Mouse (Mus musculus) cerebellum, adult 11-12 months (tissue): ENCODE data around the gene Prmt8.

Source experiments
- DNase-seq: peaks from one replicate; pipeline ENCODE4 v3.0.0; 2022

Prmt8 gene

DNA sequence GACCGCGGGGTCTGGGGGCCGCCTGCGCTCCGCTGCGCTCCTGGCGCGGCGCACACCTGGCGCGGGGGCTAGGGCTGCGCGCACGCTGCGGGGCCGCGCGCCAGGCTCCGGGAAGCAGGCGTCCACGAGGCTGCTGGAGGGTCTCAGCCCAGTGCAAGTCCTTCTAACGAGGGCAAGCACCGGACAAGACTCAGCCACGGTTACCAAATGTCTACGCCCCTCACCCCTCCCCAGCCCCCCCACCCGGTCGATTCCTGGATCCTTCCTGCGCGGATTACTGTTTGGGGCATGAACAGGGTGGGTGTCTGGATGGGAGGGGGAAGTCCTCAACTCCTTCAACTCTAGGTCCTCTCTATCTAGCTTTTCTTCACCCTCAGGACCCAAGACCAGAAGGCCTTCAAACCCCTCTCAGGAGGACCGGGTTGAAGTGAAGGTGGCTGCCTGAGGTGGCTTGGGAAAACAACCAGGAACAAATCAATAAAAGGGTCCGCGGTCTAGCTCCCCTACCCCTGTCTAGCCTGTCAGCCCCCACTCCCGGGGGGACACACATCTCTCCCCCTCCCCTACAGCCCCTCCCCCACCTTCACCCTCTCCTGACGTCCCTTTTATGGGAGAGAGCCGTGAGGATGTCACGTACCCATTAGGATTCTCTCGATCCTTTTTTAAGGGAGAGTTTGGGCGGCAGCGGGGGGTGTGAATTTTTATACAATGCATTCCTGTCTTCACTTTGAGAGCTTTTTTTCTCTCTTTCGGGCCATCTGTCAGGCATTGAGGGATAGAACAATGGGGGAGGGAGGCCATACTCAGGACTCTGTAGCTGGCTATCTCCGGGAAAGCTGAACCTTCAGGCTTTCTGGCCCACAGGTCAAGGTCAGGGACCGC is at the start of gene Prmt8:
TSS of gene Prmt8 (minus strand) at position 198 of the 882 bp plus-strand sequence.
- peak; percentile 22 for DNase-seq

DNA sequence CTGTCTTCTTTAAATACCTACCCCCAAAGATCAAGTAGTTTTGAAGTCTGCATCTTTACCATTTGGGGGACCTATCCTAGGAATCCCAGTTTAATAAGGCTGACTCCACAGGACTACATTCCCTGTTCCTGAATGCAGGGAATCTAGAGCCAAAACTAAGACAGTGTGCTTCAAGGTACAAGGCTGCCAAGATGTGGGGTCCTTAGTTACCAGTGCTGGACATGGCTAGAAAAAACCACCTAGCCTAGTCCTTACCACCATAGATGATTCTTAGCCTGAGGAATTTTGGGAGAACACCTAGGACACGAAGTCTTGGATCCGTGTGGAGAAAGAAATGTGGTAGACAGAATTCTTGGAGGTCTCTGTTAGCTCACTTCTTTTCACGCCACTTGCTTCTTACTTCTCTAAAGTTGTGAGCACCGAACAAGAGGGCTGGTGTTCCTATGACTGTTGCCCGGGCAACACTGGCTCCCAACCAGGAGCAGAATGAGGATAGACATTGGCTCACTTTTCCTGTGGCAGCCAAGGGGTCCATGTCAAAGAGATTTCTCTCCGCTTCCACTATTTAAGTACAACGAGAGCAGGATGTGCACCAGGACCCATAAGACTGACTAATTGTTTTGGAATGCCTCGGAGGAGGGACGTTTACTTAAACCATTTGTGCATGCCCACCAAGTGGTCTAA is 33.9 kb upstream of the Prmt8 start:
- no peak for DNase-seq

DNA sequence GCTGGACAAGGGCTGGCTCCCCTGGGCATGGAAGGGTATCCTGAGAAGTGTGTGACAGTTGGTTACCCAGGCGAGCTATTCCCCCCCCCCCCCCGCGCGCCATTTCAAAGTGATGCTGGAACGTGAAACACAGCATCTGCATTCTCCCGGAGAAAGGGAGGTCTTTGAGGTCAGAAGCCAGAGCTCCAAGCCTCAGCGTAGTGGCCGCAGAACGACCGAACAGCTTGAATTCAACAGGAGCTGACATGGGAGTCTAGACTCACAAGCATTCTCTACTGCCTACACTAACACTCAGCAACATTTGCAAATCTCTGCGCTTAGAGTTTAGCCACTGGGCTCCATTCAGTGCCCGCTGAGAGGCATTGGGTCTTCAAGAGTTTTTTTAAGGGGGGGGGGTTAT is 32.9 kb upstream of the Prmt8 start:
- no peak for DNase-seq

DNA sequence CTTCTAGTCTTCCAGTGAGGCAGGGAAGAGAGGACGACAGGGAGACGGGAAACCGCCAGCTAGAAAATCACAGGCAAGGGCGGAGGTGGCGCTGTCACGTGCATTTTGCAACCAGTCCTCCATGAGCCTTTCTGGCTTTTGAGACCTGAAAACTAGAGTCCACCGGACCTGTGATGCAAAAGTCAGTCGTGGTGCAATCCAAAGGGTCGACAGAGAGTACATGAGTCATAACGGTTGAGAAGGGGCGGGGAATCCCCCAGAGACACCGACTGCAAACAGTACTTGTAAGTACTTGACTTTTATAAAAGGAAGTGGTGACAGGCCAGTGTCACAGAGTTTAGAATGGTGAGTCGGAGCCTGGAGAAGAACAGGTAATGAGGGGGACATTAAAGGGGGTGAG is 20.8 kb upstream of the Prmt8 start:
- DNase-seq: no peak

DNA sequence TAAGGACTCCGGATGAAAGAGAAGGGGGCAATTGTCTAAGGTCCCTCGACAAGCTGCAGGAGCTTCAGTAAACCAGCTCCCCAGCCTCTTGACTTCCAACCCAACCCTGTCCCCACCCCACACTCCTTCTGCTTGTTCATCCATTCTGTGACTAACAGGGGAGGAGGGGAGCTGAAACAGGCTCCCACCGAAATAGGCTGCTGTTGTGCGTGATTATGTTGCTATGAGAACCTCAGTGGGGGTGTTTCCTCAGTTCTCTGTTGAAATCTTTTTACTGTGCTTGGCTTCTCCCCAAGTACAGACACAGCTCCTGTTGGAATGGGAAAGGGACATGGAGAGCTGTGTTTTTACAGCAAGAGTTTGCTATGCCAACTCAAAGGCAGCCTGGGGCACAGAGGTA is 1.5 kb upstream of the Prmt8 start:
- no peak for DNase-seq

DNA sequence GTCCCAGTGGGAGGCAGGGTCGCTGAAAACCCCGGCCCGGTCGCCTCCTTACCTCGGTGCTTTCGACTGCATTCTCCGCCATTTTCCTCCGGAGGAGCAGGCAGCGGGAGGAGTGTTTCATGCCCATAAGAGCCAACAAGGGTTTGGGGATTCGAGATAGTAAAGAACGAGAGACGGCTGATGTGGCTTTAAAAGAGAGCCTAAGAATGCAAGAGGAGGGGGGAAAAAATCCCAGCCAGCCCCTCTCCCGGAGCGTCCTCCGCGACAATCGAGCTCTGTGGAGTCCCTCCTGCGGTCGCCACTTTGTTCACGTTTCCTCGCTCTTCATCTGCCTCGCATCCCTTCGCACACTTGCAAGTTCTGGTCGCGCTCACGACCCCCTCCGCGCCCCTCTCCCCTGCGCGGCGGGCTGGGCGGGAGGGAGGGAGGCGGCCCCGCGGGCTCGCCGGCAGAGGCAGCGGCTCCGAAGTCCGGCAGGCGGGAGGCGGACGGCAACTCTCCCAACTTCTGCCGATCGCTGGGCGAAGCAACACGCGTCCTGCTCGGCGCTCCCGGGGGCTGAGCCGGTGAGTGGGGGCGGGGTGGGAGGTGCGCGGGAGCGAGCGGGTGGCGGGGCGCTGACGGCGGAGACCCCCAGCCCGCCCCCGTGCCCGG is 524 bp downstream of the Prmt8 start:
- DNase-seq: peak; percentile 19

DNA sequence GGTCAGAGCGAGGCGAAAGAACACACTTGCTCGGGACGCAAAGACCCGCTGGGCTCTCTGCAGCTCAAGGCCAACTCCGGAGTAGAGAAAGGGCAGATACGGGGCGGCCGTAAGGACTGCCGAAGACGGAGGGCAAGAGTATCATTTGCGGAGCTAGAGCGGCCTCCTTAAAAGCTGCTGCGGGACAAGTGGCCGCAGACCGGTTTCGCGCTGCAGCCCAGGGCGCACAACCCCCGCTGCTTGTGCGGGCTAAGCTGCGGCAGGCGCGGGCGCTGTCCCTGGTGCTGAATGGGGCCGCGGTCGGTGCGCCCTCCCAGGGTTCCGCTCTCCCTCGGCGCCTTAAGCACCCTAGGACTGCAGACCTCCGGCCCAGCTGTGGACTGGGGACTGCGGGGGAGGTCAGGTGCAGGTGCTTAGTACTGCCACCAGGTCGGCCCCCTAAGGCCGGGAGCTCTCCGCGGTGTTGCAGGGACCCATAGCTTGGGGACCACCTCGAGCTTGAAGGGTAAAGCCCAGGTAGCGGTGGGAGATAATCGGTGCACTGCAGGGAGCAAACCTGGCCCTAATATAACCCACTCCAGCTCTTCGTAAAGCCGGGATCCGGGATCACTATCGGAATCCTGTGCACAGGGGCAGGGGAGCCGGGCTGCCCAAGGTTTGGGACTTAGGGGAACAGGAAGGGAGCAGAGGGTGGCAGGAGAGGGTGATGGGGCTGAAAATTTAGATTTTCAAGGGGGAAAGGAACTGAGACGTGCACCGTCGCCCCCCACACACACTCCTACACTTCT is 1.4 kb downstream of the Prmt8 start:
- peak; percentile 30 for DNase-seq

DNA sequence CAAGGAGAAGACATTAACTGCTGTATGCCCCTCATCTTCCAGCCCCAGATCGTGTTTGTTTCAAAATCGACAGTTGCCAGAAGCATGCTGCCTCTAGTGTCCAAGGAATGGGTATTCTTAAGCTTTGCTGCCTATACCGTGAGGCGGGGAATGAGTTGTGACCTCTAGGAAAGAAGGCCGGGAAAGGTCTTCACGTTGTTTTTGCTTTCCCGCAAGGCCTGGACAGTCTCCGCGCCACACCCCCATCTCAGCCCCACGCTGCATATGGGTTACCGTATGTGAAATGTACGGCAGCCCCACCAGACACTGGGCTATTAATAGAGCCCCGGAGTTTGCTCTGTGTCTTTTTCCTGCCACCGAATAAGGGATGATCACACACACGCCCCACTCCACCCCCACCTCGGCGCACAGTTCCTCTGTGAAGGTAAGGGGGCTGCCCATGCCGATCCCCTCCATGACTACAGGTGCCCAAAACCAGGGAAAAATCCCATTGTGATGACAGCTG is 2.0 kb downstream of the Prmt8 start:
- peak; percentile 29 for DNase-seq

DNA sequence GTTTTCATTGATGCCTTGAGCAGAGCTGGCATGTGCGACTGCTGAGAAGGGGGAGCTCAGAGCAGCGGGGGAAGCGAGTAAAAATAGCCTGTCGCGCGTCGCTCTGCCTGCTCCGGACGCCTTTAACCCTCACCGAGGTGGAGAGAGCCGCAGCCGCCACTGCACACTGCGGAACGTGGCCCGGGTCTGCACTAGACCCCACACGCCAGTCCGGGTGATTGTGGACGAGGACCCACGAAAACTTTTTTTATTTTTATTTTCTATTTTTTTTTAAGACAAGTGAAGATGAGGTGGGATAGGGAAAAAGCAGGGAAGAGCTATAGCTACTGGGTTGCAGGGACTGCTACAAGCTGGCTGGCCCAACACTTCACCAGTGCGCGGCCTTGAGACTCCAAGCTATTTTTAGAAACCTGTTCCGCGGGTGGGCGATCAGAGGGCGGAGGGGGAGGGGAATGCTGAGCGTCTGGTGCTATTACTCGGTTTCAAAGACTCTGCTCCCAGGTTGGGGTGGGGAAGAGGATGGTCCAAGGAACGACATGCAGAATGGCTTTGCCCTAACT is 2.6 kb downstream of the Prmt8 start:
- DNase-seq: peak; percentile 48

DNA sequence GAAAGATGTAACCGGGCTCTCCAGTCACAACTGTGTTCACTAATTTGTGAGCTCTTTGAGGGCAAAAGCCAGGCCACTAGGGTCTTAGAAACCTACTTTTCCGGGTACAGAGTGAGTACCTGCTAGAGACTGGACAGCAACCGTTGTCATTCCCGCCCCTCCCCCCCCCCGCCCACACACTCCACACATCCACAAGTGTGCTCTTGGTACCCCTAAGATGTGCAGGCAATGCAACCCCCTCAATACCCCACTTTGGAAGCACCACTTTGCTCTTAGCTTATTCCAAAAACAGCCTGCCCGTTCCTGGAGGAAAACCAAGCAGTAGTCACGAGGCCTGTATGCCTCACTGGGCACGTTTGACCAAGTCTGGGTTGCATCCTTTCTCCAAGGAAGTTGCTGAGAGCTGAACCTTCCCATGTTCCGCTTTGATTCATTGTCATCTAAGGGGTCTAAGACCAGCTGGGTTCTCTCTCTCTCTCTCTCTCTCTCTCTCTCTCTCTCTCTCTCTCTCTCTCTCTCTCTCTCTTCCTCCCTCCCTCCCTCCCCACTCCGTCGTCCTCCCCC is 3.1 kb downstream of the Prmt8 start:
- peak; percentile 36 for DNase-seq

DNA sequence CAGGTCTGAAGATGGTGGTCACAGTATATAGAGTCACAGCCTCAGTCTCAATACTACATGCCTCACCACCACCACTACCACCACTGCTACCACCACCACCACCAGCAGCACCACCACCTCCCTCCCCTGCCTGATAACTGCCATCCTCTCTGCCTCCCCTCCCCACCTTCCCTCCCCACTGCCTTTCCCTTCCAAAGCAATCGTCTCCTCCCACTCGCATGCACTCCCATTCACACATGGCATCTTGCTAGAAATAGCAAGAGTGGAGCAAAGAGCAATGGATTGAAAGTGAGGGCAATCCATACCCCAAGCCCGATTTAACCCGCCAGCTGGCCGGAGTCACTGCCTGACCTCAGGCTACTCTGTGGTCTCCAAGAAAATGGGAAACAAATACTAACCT is 3.7 kb downstream of the Prmt8 start:
- no peak for DNase-seq

DNA sequence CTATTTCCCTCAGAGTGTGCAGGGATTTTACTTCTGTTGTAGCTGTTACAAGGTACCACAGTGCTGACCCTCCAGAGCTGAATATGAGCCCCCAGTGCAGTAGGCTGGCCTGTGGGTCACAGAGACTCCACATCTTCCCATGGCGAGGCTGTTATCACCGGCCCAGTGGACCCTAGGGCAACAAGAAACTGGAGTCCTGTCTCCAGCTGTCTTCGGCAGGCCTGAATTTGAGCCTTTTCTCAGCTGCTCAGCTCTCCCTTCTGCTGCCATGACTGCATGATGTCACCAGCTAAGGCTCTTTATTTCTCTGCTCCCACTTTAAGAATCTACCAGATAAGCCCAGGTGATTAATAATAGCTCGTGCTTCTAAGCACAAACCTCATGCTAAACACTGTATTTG is 11.0 kb downstream of the Prmt8 start:
- DNase-seq: no peak

DNA sequence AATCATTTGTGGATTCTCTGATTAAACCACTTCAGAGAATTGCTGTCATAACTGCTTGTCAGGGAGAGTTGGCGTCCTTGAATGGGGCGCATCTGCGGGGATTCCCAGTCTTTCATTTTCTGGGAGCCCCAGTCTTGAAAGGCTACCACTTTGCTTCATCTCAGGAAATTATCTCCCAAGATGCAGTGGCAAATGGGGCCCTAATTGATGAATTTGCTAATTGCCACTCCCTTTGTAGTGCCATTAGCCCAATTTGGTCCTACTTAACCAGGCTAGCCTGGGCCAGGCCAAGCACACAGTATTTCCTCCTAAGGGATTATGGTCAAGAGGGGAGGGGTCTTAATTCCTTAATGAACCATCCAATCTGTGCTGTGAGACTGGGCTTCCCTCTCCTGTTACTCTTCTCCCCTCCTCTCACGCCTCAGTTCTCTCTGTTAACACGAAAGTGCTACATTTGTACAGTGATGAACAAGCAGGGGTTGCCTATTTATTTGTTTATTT is 11.6 kb downstream of the Prmt8 start:
- no peak for DNase-seq

DNA sequence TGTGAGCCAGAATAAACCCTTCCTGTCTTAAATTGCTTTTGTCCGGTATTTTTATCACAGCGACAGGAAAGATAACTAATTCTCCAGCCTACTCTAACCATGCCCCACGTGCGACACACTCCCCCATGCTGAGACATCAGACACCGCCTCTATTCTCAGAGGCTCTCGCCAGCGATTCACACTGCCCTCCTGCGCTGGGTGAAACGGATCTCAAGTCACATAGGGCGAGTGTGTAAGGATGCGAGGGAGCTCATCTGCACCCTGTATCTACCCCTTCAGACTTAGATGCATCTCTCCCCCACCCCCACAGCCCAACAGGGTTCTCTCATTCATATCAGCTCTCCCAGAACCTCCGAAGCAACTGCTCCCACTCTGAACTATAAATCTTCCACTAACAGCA is 12.4 kb downstream of the Prmt8 start:
- no peak for DNase-seq

DNA sequence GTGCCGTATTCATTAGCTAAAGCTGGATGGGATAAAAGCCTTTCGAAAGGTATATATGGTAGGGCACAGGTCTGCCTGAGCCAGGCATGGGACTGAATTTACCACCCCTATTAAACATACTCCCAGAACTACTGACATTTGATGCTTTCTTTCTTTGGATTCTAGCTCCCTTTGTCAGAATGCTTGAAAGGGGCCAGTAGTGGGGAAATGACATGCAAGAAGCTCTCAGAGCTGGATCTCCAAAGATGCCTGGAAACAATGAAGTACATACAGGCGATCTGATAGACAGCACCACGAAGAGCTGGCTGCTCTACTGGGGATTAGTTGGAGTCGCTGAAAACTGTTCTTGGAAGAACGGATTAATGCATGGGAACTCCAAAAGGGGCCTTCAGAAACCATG is 16.0 kb downstream of the Prmt8 start:
- DNase-seq: no peak

DNA sequence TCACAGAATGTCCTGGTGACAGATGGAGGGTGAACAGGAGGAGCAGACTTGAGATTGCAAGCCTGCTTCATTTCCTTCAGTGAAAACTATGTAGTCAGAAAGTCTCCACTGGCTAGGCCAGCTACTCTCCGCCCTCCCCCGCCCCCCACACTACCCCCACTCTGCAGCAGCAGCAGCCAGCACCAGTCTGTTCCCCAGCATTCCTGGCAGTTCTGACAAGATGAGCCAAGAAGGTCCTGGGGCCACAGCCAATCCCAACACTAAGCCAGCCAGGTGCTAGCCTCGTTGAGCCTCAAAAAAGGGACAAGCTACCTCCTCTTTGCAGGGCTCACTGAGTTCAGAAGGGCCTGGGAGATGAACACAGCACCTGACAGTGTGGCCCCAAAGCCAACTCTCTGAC is 16.6 kb downstream of the Prmt8 start:
- DNase-seq: no peak

DNA sequence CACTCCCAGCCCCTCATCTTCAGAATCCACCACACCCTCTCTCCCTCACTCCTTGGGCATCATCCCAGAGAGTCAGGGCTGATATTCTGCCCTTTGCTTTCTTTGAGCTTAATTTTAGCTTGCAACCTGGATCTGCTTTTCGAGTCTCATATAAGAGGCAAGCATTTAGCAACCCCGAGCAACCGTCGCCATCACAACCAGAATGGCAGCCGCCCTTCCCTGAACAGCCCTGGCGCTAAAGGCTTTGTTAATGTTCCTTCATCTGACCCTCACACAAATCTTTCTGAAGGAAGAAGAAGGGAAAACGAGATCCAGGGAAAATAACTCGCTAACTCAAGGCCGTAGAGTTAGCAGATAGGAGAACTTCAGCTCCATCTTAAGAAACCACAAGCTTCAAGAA is 17.8 kb downstream of the Prmt8 start:
- no peak for DNase-seq

DNA sequence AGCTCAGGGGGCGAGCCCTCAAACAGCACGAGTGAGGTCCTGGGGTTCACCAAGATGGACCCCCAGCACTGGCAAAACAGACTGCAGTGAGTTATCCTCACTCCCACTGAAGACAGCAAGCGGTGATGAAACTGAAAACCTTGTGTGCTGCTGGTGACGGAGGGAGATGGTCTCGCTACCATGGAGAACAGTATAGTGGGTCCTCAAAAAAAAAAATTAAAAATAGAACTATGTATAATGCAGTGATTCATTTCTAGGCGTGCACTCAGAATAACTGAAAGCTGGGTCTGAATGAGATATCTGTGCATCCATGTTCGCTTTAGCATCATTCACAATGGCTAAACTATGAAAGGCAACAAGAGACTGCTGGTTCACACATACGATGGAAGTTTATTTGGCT is 20.5 kb downstream of the Prmt8 start:
- no peak for DNase-seq

DNA sequence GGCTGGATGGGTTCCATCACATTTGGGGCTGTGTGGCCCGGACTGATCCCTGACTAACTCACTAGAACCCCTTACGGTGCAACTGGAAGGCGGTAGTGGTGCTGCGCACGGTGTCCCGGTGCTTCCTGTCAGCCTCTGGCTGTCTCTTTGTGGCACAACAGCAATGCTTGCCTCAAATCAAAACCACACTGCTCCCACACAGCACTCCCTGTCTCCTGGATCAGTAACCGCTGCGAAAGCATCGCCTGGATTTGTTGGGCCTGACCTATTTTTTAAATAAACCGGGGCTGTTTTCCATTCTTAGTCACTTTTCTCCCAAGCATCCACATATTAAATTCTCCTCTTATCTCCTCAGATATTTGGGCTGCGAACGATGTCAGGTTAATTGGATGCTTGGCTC is 27.0 kb downstream of the Prmt8 start:
- no peak for DNase-seq

DNA sequence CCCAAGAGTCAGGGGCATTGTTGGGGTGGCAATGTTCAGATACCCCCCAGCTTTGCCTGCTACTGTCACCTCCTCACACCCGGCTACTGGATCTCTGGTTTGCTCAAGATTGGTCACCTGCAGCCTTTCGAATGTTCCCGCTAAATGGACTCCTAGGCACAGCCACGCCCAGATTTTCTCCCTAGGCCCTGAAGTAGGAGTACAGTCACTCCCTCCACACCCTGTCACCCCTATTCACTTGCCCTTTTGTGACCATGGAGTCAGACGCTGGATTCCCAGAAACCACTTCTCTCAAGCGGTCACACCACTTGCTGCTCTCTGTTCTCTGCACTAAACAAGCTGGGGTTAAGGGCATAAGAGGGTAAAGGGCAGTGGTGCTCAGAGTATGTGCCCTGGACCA is 28.1 kb downstream of the Prmt8 start:
- DNase-seq: no peak

DNA sequence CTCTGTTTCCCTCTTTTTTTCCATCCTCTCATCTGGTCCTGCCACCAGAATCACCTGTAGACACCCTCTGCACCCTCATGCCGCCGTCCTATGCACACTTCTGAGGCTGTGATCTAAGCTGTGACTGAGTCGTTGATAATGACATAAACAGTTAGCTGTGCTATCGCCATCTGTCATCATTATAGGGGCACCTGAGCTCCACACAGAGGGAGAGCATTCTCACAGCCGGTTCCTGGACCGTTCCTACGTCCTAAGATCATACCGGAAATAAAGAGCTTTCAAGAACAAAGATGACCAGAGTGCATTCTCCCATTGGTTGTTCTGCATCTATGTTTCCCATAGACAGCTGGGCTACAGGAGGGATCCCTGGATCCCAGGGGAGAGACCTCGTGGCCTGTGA is 28.6 kb downstream of the Prmt8 start:
- DNase-seq: no peak

DNA sequence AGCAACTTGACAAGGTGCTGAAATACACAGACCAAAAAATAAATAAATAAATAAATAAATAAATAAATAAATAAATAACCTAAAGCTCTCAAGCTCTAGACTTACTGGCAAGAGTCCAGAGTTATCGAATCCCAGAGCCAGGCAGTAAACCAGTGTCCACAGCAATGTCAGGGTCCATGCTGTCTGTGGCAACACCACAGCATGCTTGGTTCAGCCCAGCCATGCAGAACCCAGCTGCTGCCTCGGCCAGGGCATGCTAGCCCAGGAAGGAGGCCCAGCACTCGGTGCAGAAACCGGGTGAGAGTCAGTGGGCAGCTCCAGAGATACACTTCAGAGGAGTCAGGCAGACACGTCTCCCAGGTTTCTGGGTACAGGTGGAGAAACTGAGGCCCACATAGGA is 29.4 kb downstream of the Prmt8 start:
- no peak for DNase-seq
